Mouse (Mus musculus) heart, postnatal 0 days (tissue): ENCODE data around the gene Card10. TPM values are rescaled to one million over a fixed set of nuclear protein-coding genes. Genes with fewer than 3 reads are reported as not detected.
A peak's percentile ranks its signal among the peaks of the same experiment; 100 is the strongest.

ENCODE experiments used
- ATAC-seq: fragments of 200-750 bp; cut with Nextera tagmentation; 2 replicates; pipeline ENCODE4 v1.8.0; 2017; ENCODE audit warnings: low read depth, moderate number of reproducible peaks, moderate library complexity; ENCODE audit not compliant: insufficient read depth
- DNase-seq: peaks from one replicate; pipeline ENCODE4 v3.0.0-alpha.2; 2016; ENCODE audit warnings: low spot score
- H3K27ac ChIP-seq: fragments of 300-500 bp; sonication (generic); 2 replicates; pipeline ENCODE4 v1.5.1; 2014; ENCODE audit warnings: low read depth, mild to moderate bottlenecking
- H3K27me3 ChIP-seq: fragments of 300-500 bp; sonication (generic); 2 replicates; pipeline ENCODE4 v1.6.1; 2014; ENCODE audit warnings: low read length, mixed read lengths; ENCODE audit not compliant: control insufficient read depth, insufficient read depth
- H3K36me3 ChIP-seq: fragments of 300-500 bp; sonication (generic); replicated peaks from 2 replicates; pipeline ENCODE4 v1.6.1; 2014; ENCODE audit warnings: low read length, mixed read lengths; ENCODE audit not compliant: control insufficient read depth, insufficient read depth
- H3K4me1 ChIP-seq: fragments of 300-500 bp; sonication (generic); 2 replicates; pipeline ENCODE4 v1.6.1; 2014; ENCODE audit warnings: antibody characterized with exemption; ENCODE audit not compliant: control insufficient read depth, insufficient read depth
- H3K4me2 ChIP-seq: fragments of 300-500 bp; sonication (generic); 2 replicates; pipeline ENCODE4 v1.6.1; 2014; ENCODE audit warnings: low read depth, mild to moderate bottlenecking, low read length, moderate library complexity
- H3K4me3 ChIP-seq: fragments of 300-500 bp; sonication (generic); 2 replicates; pipeline ENCODE4 v1.5.1; 2014; ENCODE audit warnings: low read depth, low read length
- H3K9ac ChIP-seq: fragments of 300-500 bp; sonication (generic); replicated peaks from 2 replicates; pipeline ENCODE4 v1.6.1; 2014; ENCODE audit warnings: low read depth, low read length, mixed read lengths
- H3K9me3 ChIP-seq: fragments of 300-500 bp; sonication (generic); replicated peaks from 2 replicates; pipeline ENCODE4 v1.6.1; 2016; ENCODE audit warnings: low read length; ENCODE audit not compliant: control insufficient read depth
- CTCF ChIP-seq: IDR thresholded peaks from 2 replicates; pipeline ENCODE4 v1.5.1; 2016; ENCODE audit warnings: antibody characterized with exemption, control low read depth, low read depth
- EP300 ChIP-seq: IDR thresholded peaks from 2 replicates; pipeline ENCODE4 v1.6.1; 2016; ENCODE audit warnings: antibody characterized with exemption, low read depth
- WGBS: fragments of 180-500 bp; shearing (Covaris S2); extraction: QIAGEN DNeasy Blood & Tissue Kit; methylation state at CpG from one replicate; pipeline ENCODE4 v1.1.7; 2014; 5-methylcytosine and 5-hydroxymethylcytosine counted together
- polyA plus RNA-seq: library from polyadenylated mRNA; unstranded; fragments of >200 nt; fragmentation: Nextera tagmentation; extraction: Ambion mirVana; gene quantifications from 2 replicates; pipeline ENCODE4 v1.2.1, GENCODE M21; 2015
- total RNA-seq: library from RNA; depleted of rRNA; stranded (reverse); fragments of >200 nt; gene quantifications from 2 replicates; pipeline ENCODE4 v1.2.3, GENCODE M21; 2014; ENCODE audit warnings: low replicate concordance

Card10 gene
- total and polyA plus RNA-seq, 2 experiments from 2014 or later = 4.6 to 6.4 TPM

GRCm38 (mm10) chr15:78803499-78803900 is 658 bp upstream of the Card10 start:
- TF ChIP-seq EP300 = peak; percentile 50; the same call in 1 of the 2 replicates
- TF ChIP-seq CTCF = no peak
- DNase-seq = peak; percentile 66
- Histone ChIP-seq H3K4me1 (peaks cover 22% of the 10 kb centered on the region), H3K36me3 (no peaks in the 10 kb centered on the region), H3K27me3 (no peaks in the 10 kb centered on the region), H3K27ac (peak overlapping the region; percentile 84), H3K4me3 (0 out of 2 replicates have a peak overlapping the region, but pooled peaks have one; percentile 65), H3K4me2 (peak overlapping the region; percentile 83), H3K9me3 (no peaks in the 10 kb centered on the region), H3K9ac (no peak overlapping the region)
- 3% methylated on average over 8 of the region's 8 CpGs for WGBS
- ATAC-seq = peak; percentile 56

- H3K9me3 ChIP-seq = no peaks in the 10 kb centered on the region
- H3K4me3 ChIP-seq = peak overlapping the region; percentile 65
- DNase-seq (no peak), ATAC-seq (peak; percentile 25)
- peak overlapping the region; percentile 72 for H3K9ac ChIP-seq
- 6% methylated on average over 66 of the region's 67 CpGs for WGBS
- H3K27ac ChIP-seq = peak overlapping the region; percentile 84
- H3K4me2 ChIP-seq = peak overlapping the region; percentile 83
- peaks cover 22% of the 10 kb centered on the region for H3K4me1 ChIP-seq
- TF ChIP-seq CTCF (no peak), EP300 (no peak; the same call in 1 of the 2 replicates)
- no peaks in the 10 kb centered on the region; the same call in 1 of the 2 replicates for H3K36me3 ChIP-seq
- no peaks in the 10 kb centered on the region for H3K27me3 ChIP-seq
Measured at GRCm38 (mm10) chr15:78801971-78802741, 686 bp downstream of the Card10 start.

- 68% methylated on average over 9 of the region's 9 CpGs for WGBS
- DNase-seq = no peak
Measured at GRCm38 (mm10) chr15:78801571-78801970, 1.3 kb downstream of the Card10 start.

GRCm38 (mm10) chr15:78799029-78799428 is 3.8 kb downstream of the Card10 start:
- WGBS = 38% methylated on average over 21 of the region's 21 CpGs
- peak; percentile 17 for DNase-seq

More at GRCm38 (mm10) chr15:78801571-78801970, 1.3 kb downstream of the Card10 start:
- Histone ChIP-seq H3K27ac (no peak overlapping the region; the same call in 1 of the 2 replicates), H3K36me3 (no peaks in the 10 kb centered on the region; the same call in 1 of the 2 replicates), H3K27me3 (no peaks in the 10 kb centered on the region), H3K4me2 (peak overlapping the region; percentile 83), H3K9ac (peak overlapping the region; percentile 72; the same call in 1 of the 2 replicates), H3K9me3 (no peaks in the 10 kb centered on the region), H3K4me3 (peak overlapping the region; percentile 65), H3K4me1 (peaks cover 23% of the 10 kb centered on the region)
- no peak for ATAC-seq
- TF ChIP-seq CTCF (no peak), EP300 (no peak)

GRCm38 (mm10) chr15:78797060-78797329 is 5.8 kb downstream of the Card10 start:
- no peak for DNase-seq
- Histone ChIP-seq H3K9ac (no peak overlapping the region), H3K4me2 (0 out of 2 replicates have a peak overlapping the region, but pooled peaks have one; percentile 8), H3K9me3 (no peaks in the 10 kb centered on the region), H3K4me1 (peaks cover 23% of the 10 kb centered on the region), H3K27me3 (no peaks in the 10 kb centered on the region), H3K4me3 (no peak overlapping the region), H3K36me3 (peaks cover 14% of the 10 kb centered on the region), H3K27ac (no peak overlapping the region)
- WGBS = 88% methylated on average over 8 of the region's 8 CpGs
- ATAC-seq = no peak
- TF ChIP-seq EP300 (no peak), CTCF (no peak)

More at GRCm38 (mm10) chr15:78799029-78799428, 3.8 kb downstream of the Card10 start:
- Histone ChIP-seq H3K27me3 (no peaks in the 10 kb centered on the region), H3K4me2 (peak overlapping the region; percentile 26; the same call in 1 of the 2 replicates), H3K36me3 (peaks cover 3% of the 10 kb centered on the region; the same call in 1 of the 2 replicates), H3K9me3 (no peaks in the 10 kb centered on the region), H3K4me3 (no peak overlapping the region), H3K9ac (no peak overlapping the region), H3K4me1 (peaks cover 34% of the 10 kb centered on the region), H3K27ac (no peak overlapping the region)
- TF ChIP-seq CTCF = no peak
- TF ChIP-seq EP300 = no peak
- no peak for ATAC-seq
